Mouse (Mus musculus): ENCODE results near the gene Etv2. TPM values are rescaled to one million over a fixed set of nuclear protein-coding genes. Genes with fewer than 3 reads are reported as not detected.

The Etv2 gene
- polyA plus RNA-seq, 1 experiment: not detected

GRCm38 (mm10) chr7:30614454-30614853 is 21.2 kb downstream of the Etv2 start:
- H3K27ac ChIP-seq (ENCODE audit: insufficient read depth, low read length): no peak overlapping the region
- H3K4me1 ChIP-seq (ENCODE audit: control insufficient read depth, insufficient read depth, insufficient read length): no peaks in the 10 kb centered on the region
- peaks cover 7% of the 10 kb centered on the region; the same call in 1 of the 2 replicates for H3K36me3 ChIP-seq (ENCODE audit: control insufficient read depth, insufficient read depth, low read length)
- DNase-seq (ENCODE audit: low read depth in 1 of 2, low spot score in 2 of 2): no peak
- no peak for TF ChIP-seq CTCF (IDR thresholded peaks at IDR 0.05; ENCODE audit: extremely low read depth, insufficient read depth, insufficient read length, insufficient replicate concordance)
- no peak for TF ChIP-seq POLR2A (IDR thresholded peaks at IDR 0.05; ENCODE audit: low read depth, low read length)
- no peaks in the 10 kb centered on the region for H3K27me3 ChIP-seq (ENCODE audit: control insufficient read depth, insufficient read depth, low read length)
- no peak overlapping the region for H3K4me3 ChIP-seq (ENCODE audit: extremely low read depth, insufficient read depth, insufficient read length)
- 51% methylated on average over 2 of the region's 2 CpGs for WGBS

DNA sequence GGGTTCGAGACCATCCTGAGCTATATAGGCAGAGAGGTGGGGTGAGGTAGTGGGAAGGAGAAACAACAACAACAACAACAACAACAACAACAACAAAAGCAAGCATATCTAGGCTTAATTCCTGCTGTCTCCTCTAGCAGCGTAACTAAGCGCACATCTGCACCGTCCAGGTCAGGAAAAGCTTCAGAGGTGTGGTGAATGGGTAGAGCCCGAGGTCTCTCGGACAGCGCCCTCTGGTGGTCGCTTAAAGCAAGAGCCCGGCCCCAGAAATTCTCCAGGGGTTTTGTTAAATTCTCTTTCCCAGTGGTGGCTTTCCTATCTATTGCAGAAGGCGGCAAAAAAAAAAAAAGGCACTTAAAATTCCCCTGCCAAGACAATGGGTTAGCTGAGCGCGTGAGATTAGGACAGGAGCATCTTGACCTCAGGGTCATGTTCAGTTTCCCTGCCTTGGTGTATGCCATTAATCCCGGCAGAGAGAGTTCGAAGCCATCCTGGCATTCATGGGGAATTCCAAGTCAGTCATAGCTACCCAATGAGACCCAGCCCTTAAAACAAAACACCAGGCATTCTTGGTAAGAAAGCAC is 22.0 kb downstream of the Etv2 start:
- no peak overlapping the region for H3K27ac ChIP-seq (ENCODE audit: insufficient read depth, low read length)
- H3K36me3 ChIP-seq (ENCODE audit: control insufficient read depth, insufficient read depth, low read length): peaks cover 2% of the 10 kb centered on the region; the same call in 1 of the 2 replicates
- no peak overlapping the region for H3K4me3 ChIP-seq (ENCODE audit: extremely low read depth, insufficient read depth, insufficient read length)
- no peaks in the 10 kb centered on the region for H3K27me3 ChIP-seq (ENCODE audit: control insufficient read depth, insufficient read depth, low read length)
- peak in 1 of 2 experiments; percentile 32 for DNase-seq (ENCODE audit: low read depth in 1 of 2, low spot score in 2 of 2)
- WGBS: 18% methylated on average over 14 of the region's 14 CpGs
- no peaks in the 10 kb centered on the region for H3K4me1 ChIP-seq (ENCODE audit: control insufficient read depth, insufficient read depth, insufficient read length)
- TF ChIP-seq CTCF (IDR thresholded peaks at IDR 0.05; ENCODE audit: extremely low read depth, insufficient read depth, insufficient read length, insufficient replicate concordance) (peak; percentile 61), POLR2A (IDR thresholded peaks at IDR 0.05; ENCODE audit: low read depth, low read length) (no peak)

DNA sequence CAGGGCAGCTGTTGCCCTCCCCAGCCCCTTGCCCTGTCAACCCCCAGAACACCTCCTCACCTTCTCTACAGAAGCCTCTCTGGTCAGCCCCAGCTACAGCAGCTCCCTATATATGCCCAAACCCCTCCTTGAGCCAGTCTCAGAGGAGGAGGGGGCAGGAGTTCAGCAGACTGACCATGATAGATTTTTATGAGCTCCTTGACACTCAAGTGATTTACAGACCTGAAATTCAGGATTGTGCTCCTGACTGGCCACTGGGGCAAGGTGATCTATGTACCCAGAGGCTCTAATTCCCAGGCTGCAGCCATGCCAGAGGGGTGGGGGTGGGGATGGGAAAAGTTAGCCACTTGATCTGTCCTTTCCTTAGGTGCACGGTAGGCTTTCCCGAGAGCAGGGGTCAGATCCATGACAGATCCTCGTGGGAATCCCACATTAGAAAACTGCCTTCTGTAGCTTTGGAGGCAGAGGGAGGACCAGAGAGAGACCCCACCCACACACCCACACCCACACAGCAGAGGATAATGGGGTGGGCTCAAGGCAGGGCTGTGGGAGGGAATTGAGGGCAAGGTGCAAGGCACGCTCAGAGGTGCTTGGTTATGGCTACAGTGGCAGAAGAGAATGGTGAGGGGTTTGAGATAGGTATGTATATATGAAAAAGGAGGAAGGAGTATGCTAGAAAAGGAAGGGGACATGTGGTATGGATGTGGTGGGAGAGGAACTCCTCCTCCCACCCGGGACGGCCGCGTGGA is 22.8 kb downstream of the Etv2 start, which contains the start of gene Upk1a:
Gene Upk1a, minus strand, starts transcription at position 194 of the 749 bp plus-strand sequence.
- no peak for DNase-seq (ENCODE audit: low read depth in 1 of 2, low spot score in 2 of 2)
- Histone ChIP-seq H3K4me3 (ENCODE audit: extremely low read depth, insufficient read depth, insufficient read length) (no peak within 1 kb of the TSS), H3K27ac (ENCODE audit: insufficient read depth, low read length) (no peak within 1 kb of the TSS), H3K4me1 (ENCODE audit: control insufficient read depth, insufficient read depth, insufficient read length) (no peaks in the 10 kb centered on the region), H3K27me3 (ENCODE audit: control insufficient read depth, insufficient read depth, low read length) (no peaks in the 10 kb centered on the region), H3K36me3 (ENCODE audit: control insufficient read depth, insufficient read depth, low read length) (peaks cover 2% of the 10 kb centered on the region; the same call in 1 of the 2 replicates)
- 78% methylated on average over 8 of the region's 8 CpGs for WGBS
- TF ChIP-seq CTCF (IDR thresholded peaks at IDR 0.05; ENCODE audit: extremely low read depth, insufficient read depth, insufficient read length, insufficient replicate concordance) (no peak), POLR2A (IDR thresholded peaks at IDR 0.05; ENCODE audit: low read depth, low read length) (no peak)

DNA sequence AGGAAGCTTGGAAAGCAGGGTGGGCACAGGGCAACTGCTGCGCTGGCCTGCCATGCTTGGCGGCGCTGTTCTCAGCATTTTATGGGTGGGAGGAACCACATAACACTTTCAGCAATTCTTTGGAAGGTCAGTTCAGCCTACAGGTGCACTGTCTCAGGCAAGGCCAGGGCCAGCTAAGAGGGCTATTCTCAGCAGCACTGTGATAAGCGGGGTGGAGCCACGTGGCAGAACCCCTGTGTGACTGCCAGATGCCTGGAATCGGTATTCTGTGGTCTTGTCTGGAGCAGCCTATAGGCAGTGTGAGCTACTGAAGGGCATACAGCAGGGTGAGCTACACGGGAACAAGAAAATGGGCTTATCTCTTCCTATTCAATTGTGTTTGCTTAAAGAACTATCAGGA is 25.6 kb downstream of the Etv2 start:
- Histone ChIP-seq H3K36me3 (ENCODE audit: control insufficient read depth, insufficient read depth, low read length) (no peaks in the 10 kb centered on the region), H3K4me3 (ENCODE audit: extremely low read depth, insufficient read depth, insufficient read length) (no peak overlapping the region), H3K4me1 (ENCODE audit: control insufficient read depth, insufficient read depth, insufficient read length) (no peaks in the 10 kb centered on the region), H3K27me3 (ENCODE audit: control insufficient read depth, insufficient read depth, low read length) (no peaks in the 10 kb centered on the region), H3K27ac (ENCODE audit: insufficient read depth, low read length) (no peak overlapping the region)
- TF ChIP-seq POLR2A (IDR thresholded peaks at IDR 0.05; ENCODE audit: low read depth, low read length): no peak
- TF ChIP-seq CTCF (IDR thresholded peaks at IDR 0.05; ENCODE audit: extremely low read depth, insufficient read depth, insufficient read length, insufficient replicate concordance): no peak
- 67% methylated on average over 7 of the region's 7 CpGs for WGBS
- no peak for DNase-seq (ENCODE audit: low read depth in 1 of 2, low spot score in 2 of 2)

DNA sequence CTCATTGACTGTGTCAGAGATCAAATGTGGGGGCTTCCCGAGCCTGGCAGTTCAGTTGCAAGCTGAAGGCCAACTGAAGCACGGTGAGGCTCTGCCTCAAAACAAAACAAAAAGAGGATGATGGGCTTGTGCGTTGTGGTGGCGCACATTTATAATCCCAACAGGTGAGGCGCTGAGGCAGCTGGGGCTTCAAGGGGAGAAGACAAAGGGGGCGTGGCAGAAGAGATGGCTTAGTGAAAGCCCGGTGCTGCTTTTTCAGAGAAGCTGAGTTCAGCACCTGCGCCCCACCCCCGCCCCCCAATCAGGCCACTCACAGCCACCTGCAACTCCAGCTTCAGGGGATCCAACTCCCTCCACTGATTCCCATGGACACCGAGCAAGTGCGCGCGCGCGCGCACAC is 27.2 kb downstream of the Etv2 start:
- TF ChIP-seq POLR2A (IDR thresholded peaks at IDR 0.05; ENCODE audit: low read depth, low read length) (no peak), CTCF (IDR thresholded peaks at IDR 0.05; ENCODE audit: extremely low read depth, insufficient read depth, insufficient read length, insufficient replicate concordance) (no peak)
- Histone ChIP-seq H3K27ac (ENCODE audit: insufficient read depth, low read length) (no peak overlapping the region), H3K4me1 (ENCODE audit: control insufficient read depth, insufficient read depth, insufficient read length) (no peaks in the 10 kb centered on the region), H3K36me3 (ENCODE audit: control insufficient read depth, insufficient read depth, low read length) (no peaks in the 10 kb centered on the region), H3K27me3 (ENCODE audit: control insufficient read depth, insufficient read depth, low read length) (no peaks in the 10 kb centered on the region), H3K4me3 (ENCODE audit: extremely low read depth, insufficient read depth, insufficient read length) (no peak overlapping the region)
- 64% methylated on average over 16 of the region's 16 CpGs for WGBS
- DNase-seq (ENCODE audit: low read depth in 1 of 2, low spot score in 2 of 2): no peak

DNA sequence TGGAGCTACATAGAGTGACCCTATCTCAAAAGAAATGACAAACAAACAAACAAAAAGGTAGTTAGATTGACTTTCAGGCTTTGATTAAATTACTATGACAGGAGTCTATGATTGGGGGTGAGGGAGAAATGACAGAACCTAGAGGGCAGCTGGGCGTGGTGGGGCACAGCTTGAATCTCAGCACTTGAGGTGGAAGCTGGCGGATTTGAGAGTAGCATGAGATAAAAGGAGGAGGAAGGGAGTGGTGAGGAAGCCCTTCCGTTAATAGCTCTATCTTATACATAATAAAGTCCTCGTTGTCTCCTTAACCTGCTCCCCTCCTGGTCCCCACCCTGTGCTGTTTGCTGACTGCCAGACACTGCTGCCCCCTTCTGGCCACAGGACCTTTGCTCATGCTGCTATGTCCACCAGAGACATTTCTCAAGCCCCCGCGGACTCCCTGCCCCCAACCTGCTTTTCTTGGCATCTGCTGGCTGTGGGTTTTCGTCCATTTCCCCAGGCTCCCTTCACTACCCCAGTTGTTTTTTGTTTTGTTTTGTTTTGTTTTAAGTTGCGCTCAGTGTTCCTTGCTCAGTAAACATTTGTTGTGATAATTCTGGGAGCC is 27.8 kb downstream of the Etv2 start:
- Histone ChIP-seq H3K4me3 (ENCODE audit: extremely low read depth, insufficient read depth, insufficient read length) (no peak overlapping the region), H3K4me1 (ENCODE audit: control insufficient read depth, insufficient read depth, insufficient read length) (no peaks in the 10 kb centered on the region), H3K27me3 (ENCODE audit: control insufficient read depth, insufficient read depth, low read length) (no peaks in the 10 kb centered on the region), H3K27ac (ENCODE audit: insufficient read depth, low read length) (no peak overlapping the region), H3K36me3 (ENCODE audit: control insufficient read depth, insufficient read depth, low read length) (no peaks in the 10 kb centered on the region)
- no peak for TF ChIP-seq POLR2A (IDR thresholded peaks at IDR 0.05; ENCODE audit: low read depth, low read length)
- TF ChIP-seq CTCF (IDR thresholded peaks at IDR 0.05; ENCODE audit: extremely low read depth, insufficient read depth, insufficient read length, insufficient replicate concordance): peak; percentile 75; the same call in 1 of the 2 replicates
- 23% methylated on average over 8 of the region's 8 CpGs for WGBS
- peak in 1 of 2 experiments; percentile 61 for DNase-seq (ENCODE audit: low read depth in 1 of 2, low spot score in 2 of 2)

Measured in spleen, adult 2 months (tissue).